Mouse (Mus musculus) monocyte, adult 5-6 weeks (primary cell): ENCODE measurements around the gene Atxn3. TPM values are rescaled to one million over a fixed set of nuclear protein-coding genes. Genes with fewer than 3 reads are reported as not detected.

ENCODE experiments used
- ATAC-seq: fragments of 153-309, 156-312 bp; replicated peaks from 2 replicates; pipeline ENCODE4 v1.8.0; 2017; ENCODE audit warnings: mild to moderate bottlenecking; ENCODE audit not compliant: low TSS enrichment, insufficient number of reproducible peaks, severe bottlenecking, poor library complexity, low FRiP score
- total RNA-seq: library from RNA; stranded (forward); fragments of 200-1000, 200-491, 200-594 nt; gene quantifications from 3 replicates; pipeline ENCODE4 v1.2.3, GENCODE M21; 2017

Atxn3 gene
- total RNA-seq, result 48.3 to 49.7 TPM (median 49.6 TPM) in 3 replicates

DNA sequence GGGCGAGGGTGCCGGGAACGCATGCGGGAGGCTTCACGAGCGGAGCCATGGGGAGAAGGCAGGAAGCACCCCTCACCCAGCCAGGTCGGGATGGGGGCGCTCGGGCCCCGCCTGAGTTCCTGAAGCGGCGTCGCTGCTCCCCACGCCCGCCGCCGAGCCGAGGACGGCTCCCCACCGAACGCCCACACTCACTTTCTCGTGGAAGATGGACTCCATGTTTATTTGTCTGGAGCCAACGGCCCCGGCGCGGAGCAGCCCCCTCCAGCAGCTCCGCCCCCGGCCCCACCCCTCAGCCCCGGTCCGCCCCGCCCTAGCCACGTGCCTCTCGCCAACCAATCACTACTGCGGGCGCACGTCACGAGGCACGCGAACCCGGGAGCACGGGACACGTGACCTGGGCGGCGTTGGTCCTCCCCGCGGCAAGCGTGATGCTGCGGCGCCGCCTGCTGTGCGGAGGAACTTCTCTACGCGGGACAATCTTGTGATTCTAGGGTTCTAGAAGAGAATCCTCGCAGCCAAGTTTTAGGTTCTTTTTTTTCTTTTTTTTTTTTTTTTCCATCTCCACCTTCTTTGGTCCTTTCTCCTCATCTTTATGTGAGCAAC lies at the start of gene Atxn3:
Atxn3 (minus strand) TSS at position 305 of the 603 bp plus-strand sequence.
- ATAC-seq, result peak; percentile 93

GRCm38 (mm10) chr12:102000785-102001184 lies 42.7 kb upstream of the Atxn3 start:
- no peak for ATAC-seq

- ATAC-seq, result no peak
Observed at GRCm38 (mm10) chr12:101998929-101999328, 40.9 kb upstream of the Atxn3 start.

DNA sequence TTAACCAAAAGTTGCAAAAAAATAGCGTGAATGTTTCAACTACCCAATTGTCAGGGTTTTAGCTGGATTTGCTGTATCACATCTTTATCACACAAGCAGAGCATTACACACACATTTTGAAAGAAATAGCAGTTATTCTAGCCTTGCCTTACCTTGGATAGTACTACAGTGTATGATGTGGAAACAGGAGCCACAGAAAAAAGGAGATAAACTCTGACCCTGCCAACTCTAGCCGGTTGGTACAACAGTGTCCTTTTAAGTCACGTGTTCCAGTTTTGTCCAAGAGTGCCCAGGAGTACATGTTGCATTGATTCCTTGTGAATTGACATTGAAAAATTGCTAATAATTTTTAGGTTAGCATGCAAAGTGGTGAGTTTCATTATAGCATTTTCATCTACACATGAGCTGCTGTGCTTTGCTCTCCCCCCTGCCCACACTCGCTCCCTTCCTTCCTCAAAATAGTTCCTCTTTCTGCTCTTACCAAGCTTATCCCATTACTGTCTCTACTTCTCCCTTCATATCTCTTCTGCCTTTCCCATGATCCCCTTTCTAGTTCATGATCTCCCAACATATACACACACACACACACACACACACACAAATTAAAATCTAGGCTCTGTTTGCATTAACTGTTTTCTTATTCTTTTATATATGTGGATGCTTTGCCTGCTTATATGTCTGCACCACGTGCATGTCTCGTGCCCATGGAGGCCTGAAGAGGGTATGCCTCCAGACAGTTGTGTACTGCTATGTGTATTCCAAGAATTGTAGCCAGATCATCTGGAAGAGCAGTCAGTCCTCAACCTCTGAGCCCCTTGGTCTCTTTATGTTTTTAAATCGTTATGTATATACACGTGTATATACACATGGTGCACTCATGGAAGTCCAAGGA lies 36.8 kb upstream of the Atxn3 start:
- peak; percentile 72; the same call in 1 of the 2 replicates for ATAC-seq

DNA sequence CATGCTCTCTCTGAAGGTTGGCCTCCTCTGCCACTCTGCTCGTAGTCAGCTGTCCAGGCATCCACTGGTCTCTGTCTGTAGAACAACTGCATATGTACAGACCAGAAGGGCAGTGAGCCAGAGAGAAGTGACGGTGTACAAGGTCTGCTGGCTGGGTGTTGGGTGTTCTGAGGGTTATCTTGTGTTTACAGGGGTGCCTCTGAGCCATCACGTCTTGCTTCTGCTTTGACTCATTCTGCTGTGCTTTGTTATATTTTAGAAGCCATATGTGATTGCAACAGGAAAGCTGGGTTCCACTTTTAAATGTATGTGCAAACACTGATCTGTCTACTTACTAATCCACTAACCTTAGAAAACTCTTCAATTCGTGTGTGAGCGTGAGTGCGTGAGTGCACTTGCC lies 29.6 kb upstream of the Atxn3 start:
- no peak for ATAC-seq

DNA sequence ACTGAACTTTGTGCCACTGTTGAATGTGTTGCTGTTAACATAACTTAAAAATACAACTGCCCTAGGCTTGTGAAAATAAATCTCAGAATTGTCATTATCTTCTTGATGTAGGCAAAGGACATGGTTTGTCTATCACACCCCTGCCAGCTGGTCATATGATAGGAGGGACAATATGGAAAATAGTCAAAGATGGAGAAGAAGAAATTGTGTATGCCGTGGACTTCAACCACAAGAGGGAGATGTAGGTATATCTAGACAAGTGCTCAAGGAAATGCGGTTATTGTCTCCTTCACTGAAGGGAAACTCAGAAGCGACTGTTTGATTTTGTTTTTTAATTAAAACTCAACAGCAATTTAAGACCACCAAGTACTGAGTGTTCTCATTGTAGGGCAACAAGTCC lies 27.1 kb upstream of the Atxn3 start:
- ATAC-seq, result no peak

GRCm38 (mm10) chr12:101982977-101983376 lies 24.9 kb upstream of the Atxn3 start:
- ATAC-seq, result no peak

DNA sequence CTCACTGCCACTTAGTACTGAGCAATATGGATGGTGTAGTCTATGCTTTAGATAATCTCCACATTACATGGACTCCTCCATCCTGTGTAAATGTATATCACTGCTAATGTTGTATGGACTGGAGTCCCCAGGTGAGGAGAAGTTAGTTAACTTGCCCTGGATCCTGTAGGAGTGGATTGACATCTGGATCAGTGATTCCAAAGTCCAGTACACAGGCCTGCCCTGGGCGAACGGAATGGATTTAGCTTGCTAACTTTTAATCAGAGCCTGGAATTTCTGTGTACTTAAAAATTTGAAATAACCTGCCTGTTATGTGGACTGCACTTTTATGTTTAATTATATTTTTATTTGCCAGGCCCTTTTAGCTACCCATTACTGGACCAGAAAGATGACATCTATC lies 23.5 kb upstream of the Atxn3 start:
- no peak for ATAC-seq

- ATAC-seq, result no peak
Observed at GRCm38 (mm10) chr12:101980266-101980665, 22.2 kb upstream of the Atxn3 start.

- ATAC-seq, result no peak
Observed at GRCm38 (mm10) chr12:101979213-101979750, 21.2 kb upstream of the Atxn3 start.

DNA sequence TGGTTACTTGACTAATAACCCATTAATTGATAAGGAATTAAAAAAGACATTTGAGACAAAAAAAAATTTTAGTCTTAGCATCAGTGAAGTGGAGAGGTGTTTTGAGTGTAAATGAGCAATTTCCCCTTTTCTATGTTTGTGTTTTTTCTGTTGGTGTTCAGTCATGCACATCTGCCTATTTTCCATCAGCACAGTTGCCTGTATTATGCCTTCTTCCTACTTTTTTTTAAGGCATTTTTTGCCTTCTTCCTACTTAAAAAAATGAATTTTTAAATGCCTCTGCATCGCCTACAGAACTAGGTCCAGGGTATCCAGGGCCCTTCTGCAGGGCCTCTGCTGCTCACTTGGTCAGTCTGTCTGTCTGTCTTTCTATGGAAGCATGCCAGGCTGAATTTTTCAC lies 20.5 kb upstream of the Atxn3 start:
- no peak for ATAC-seq

- no peak for ATAC-seq
Observed at GRCm38 (mm10) chr12:101978162-101978561, 20.1 kb upstream of the Atxn3 start.

GRCm38 (mm10) chr12:101977404-101977915 lies 19.4 kb upstream of the Atxn3 start:
- ATAC-seq, result no peak

- ATAC-seq, result no peak
Observed at GRCm38 (mm10) chr12:101976651-101977403, 18.8 kb upstream of the Atxn3 start.

DNA sequence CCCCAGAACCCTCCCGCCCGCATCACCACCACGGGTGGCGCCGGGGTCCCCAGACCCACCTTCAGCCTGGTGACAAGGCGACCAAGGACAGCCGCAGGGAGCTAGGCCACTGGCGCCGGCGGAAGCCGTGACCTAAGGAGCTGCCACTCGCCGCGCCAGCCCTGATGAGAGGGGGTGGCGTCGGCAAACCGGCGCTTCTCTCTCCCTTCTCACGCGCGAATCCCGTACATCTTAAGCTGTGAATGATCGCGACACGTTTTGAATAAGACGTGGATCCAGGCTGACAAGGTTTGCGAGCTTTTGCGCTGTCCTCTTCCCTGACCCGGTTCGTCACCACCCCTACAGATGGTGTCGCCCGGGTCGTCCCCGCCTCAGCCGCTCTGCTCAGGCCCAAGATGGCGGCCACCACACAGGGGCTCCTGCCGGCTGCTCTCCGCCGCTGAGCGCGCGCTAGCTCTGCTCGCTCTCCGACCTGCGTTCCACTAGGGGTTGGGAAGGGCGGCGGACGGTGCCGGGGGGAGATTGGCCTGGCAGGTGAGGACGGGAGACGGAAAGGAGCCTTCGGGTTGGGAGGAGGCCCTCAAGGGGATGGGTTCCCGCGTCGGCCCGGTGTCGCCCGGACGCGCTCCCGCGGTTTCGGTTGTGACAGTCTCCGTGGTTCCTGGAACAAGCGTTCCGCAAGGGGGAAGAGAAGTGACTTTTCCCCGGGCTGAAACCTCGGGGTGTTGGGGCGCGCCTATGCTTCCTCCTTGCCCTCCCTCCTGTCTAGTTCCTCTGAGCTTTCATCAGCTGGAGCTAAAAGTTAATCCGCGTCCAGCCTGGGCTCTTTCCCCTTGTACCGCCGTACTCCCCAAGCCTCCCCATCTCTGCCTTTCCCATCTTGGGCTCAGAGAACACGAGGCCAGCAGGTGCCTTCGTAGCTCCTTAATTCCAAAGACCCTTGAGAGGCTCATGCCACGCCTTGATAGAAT lies 17.8 kb upstream of the Atxn3 start, which contains the start of gene Cpsf2:
Cpsf2 (plus strand) TSS at position 388 of the 971 bp plus-strand sequence.
- peak; percentile 82 for ATAC-seq

- ATAC-seq, result 0 out of 2 replicates have a peak, but pooled peaks have one; percentile 4
Observed at GRCm38 (mm10) chr12:101975167-101975600, 17.1 kb upstream of the Atxn3 start.

DNA sequence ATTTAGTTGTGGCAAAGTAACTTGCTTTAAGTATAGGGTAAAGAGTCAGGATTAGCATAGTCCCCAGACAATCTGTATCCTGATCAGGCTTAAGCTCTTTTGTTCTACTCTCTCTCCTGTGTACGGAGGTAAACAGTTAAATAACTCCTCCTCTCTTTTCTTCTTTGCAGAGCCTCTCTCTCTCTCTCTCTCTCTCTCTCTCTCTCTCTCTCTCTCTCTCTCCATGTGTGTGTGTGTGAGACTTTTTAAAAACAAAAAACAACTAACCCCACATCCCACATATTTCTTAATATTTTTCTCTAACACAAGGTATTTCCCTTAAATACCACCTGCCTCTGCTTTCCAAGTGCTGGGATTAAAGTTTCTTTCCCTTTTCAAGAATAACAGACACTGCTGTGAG lies 16.5 kb upstream of the Atxn3 start:
- ATAC-seq, result no peak

GRCm38 (mm10) chr12:101972230-101972629 lies 14.2 kb upstream of the Atxn3 start:
- no peak for ATAC-seq
